Mouse (Mus musculus): ENCODE results near the gene Tm9sf1. TPM values are rescaled to one million over a fixed set of nuclear protein-coding genes. Genes with fewer than 3 reads are reported as not detected.

Tm9sf1 gene
- polyA plus RNA-seq, 1 experiment from 2014 or later, result 73.4 TPM

DNA sequence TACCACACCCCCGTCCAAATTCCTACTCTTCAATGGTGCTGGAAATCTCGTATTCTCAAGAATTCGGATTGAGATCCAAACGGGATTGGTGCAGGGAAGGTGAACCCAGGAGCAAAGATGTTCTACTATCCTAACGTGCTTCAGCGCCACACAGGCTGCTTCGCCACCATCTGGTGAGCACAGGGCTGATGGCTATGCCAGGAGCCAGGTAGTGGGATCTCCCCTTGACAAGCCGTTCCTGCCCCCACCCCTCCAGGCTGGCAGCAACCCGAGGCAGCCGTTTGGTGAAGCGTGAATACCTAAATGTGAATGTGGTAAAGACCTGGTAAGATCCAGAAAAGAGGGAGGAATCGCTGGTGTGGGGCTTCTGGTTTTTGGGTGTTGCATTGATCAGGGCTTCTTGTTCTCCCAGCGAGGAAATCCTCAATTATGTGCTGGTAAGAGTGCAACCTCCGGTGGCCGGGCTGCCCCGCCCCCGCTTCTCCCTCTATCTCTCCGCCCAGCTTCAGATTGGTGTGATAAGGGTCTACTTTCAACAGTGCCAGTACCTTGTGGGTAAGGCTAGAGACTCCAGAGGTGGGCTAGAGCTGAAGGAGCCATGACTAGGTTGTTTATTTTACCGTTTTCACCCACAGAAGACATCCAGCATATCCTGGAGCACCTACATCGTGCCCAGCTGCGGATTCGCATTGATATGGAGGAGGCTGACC is 25.0 kb downstream of the Tm9sf1 start:
- no peaks in the 10 kb centered on the region for H3K9me3 ChIP-seq
- peak overlapping the region; percentile 35 for H3K4me2 ChIP-seq
- H3K4me1 ChIP-seq, result 0 out of 2 replicates have a peak, but pooled peaks cover 2% of the 10 kb centered on the region
- WGBS, result 59% methylated on average over 22 of the region's 22 CpGs
- no peak overlapping the region for H3K27ac ChIP-seq
- no peak for ATAC-seq (ENCODE audit: low FRiP score)
- H3K27me3 ChIP-seq, result 0 out of 2 replicates have a peak, but pooled peaks cover 2% of the 10 kb centered on the region
- H3K36me3 ChIP-seq (replicated peaks), result no peaks in the 10 kb centered on the region
- peak overlapping the region; percentile 19 for H3K4me3 ChIP-seq (replicated peaks)
- H3K9ac ChIP-seq, result 0 out of 2 replicates have a peak overlapping the region, but pooled peaks have one; percentile 18

DNA sequence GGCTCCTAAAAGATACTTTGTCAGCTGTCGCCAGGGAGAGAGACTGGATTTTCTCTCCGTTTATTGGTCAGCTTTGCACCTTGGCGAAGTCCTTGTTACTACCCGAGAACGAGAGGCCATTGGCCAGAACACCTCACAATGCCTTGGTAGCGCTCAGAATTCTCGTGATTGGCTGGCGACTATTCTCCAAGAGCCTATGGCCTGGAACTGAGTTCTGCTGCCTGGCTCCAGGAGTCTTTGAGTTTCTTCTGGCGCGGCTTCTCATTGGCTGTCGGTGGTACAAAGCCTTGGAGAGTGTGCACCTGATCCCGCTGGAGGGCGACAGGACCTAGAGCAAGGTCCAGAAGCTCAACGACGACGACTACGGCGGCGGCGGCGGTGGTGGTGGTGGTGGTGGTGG is 25.8 kb downstream of the Tm9sf1 start, which contains the start of gene Rec8:
TSS of gene Rec8 (plus strand) at position 216 of the 400 bp plus-strand sequence.
- 0 out of 2 replicates have a peak, but pooled peaks cover 2% of the 10 kb centered on the region for H3K27me3 ChIP-seq
- H3K9me3 ChIP-seq, result no peaks in the 10 kb centered on the region
- H3K9ac ChIP-seq, result 0 out of 2 replicates have a peak within 1 kb of the TSS, but pooled peaks have one; percentile 18
- H3K36me3 ChIP-seq (replicated peaks), result no peaks in the 10 kb centered on the region
- peak within 1 kb of the TSS; percentile 35 for H3K4me2 ChIP-seq
- 0 out of 2 replicates have a peak, but pooled peaks cover 2% of the 10 kb centered on the region for H3K4me1 ChIP-seq
- H3K27ac ChIP-seq, result no peak within 1 kb of the TSS
- 29% methylated on average over 21 of the region's 21 CpGs for WGBS
- peak within 1 kb of the TSS; percentile 19 for H3K4me3 ChIP-seq (replicated peaks)
- peak; percentile 72 for ATAC-seq (ENCODE audit: low FRiP score)

DNA sequence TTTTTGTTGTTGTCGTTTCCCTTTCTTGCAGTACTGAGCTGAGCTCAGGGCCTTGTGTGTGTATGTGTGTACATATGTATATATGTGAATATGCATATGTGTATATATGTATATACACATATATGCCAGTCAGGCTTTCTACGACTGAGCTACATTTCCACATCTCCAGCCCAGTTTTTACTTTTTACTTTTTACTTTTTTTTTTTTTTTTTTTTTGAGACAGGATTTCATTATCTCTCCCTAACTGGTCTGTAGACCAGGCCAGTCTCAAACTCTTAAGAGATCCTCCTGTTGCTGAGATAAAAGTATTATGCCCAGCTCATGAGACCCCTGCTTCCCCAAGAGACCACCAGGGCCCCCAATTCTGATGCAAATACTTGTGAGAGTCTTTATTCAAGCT is 26.8 kb downstream of the Tm9sf1 start:
- ATAC-seq (ENCODE audit: low FRiP score), result no peak

DNA sequence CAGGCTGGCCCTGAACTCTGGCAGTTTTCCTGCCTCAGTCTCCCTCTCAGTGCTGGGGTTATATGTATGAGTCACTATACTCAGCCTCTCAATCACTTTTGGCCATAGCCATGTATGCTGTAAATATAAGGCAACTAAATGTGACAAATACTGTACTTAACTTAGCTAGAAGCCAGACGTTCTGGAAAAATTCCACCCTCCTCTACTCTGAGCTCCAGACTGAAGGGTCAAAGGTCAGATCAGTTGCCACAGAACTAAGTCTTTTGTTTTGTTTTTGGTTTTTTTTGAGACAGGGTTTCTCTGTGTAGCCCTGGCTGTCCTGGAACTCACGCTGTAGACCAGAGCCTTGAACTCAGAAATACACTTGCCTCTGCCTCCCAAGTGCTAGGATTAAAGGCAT is 27.7 kb downstream of the Tm9sf1 start:
- H3K36me3 ChIP-seq (replicated peaks), result no peaks in the 10 kb centered on the region
- 0 out of 2 replicates have a peak, but pooled peaks cover 2% of the 10 kb centered on the region for H3K4me1 ChIP-seq
- no peak overlapping the region for H3K27ac ChIP-seq
- ATAC-seq (ENCODE audit: low FRiP score), result no peak
- no peak overlapping the region for H3K4me2 ChIP-seq
- 0 out of 2 replicates have a peak, but pooled peaks cover 2% of the 10 kb centered on the region for H3K27me3 ChIP-seq
- H3K9me3 ChIP-seq, result no peaks in the 10 kb centered on the region
- whole genome bisulfite sequencing, result 50% methylated on average over 2 of the region's 2 CpGs
- H3K4me3 ChIP-seq (replicated peaks), result no peak overlapping the region
- H3K9ac ChIP-seq, result no peak overlapping the region

More for the DNA sequence above, 26.8 kb downstream of the Tm9sf1 start:
- Histone ChIP-seq H3K9me3 (no peaks in the 10 kb centered on the region), H3K27me3 (0 out of 2 replicates have a peak, but pooled peaks cover 2% of the 10 kb centered on the region), H3K4me3 (replicated peaks) (no peak overlapping the region), H3K4me1 (0 out of 2 replicates have a peak, but pooled peaks cover 2% of the 10 kb centered on the region), H3K9ac (no peak overlapping the region), H3K4me2 (no peak overlapping the region), H3K36me3 (replicated peaks) (no peaks in the 10 kb centered on the region), H3K27ac (no peak overlapping the region)
- WGBS, result 89% methylated on average over 2 of the region's 2 CpGs

DNA sequence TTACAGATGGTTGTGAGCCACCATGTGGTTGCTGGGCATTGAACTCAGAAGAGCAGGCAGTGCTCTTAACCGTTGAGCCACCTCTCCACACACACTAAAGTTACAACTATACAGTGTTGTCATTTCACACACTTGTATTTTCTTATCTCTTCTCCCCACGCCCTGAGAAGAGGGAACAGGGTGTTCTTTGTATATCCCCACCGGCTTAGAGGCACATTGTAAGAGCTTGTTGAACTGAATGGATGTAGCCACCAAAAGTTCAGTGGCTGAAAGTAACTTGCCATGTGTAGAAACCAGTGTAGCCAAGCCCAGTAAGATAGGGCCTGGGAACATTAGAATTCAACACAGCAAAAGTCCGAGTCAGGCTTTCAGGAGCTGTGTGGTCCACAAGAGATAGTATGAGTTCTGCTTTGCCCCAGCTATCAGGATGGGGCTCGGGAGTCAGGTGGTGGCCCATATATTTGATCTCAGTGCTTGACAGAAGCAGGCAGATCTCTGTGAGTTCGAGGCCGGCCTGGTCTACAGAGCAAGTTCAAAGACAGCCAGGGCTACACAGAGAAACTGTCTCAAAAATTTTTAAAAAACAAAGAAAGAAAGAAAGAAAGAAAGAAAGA is 28.9 kb downstream of the Tm9sf1 start:
- Histone ChIP-seq H3K4me3 (replicated peaks) (no peak overlapping the region), H3K4me2 (no peak overlapping the region), H3K9me3 (no peaks in the 10 kb centered on the region), H3K4me1 (0 out of 2 replicates have a peak, but pooled peaks cover 2% of the 10 kb centered on the region), H3K27ac (no peak overlapping the region), H3K9ac (no peak overlapping the region), H3K27me3 (0 out of 2 replicates have a peak, but pooled peaks cover 2% of the 10 kb centered on the region), H3K36me3 (replicated peaks) (peaks cover 3% of the 10 kb centered on the region; the same call in 1 of the 2 replicates)
- 86% methylated on average over 7 of the region's 7 CpGs for whole genome bisulfite sequencing
- ATAC-seq (ENCODE audit: low FRiP score), result no peak

DNA sequence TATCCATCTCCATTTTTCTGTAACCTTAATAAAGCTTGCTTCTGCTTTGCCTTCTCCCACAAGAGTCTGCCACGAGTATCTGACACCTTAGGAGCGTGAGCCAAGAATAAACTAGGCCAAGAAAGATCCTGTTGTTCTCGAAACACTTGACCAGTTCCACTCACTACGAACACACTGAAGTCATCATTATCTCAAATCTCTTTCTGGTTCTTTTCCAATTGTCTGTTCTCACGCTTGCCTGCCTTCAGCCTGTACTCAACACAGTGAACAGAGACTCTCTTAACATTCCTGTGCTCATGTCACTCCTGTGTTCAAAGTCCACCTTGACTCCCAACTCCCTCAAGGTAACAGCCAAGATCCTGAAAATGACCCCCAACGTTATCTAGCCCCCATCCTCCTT is 30.3 kb downstream of the Tm9sf1 start:
- H3K9ac ChIP-seq, result no peak overlapping the region
- 0 out of 2 replicates have a peak, but pooled peaks cover 2% of the 10 kb centered on the region for H3K27me3 ChIP-seq
- no peak overlapping the region for H3K4me3 ChIP-seq (replicated peaks)
- no peak overlapping the region for H3K4me2 ChIP-seq
- peaks cover 16% of the 10 kb centered on the region for H3K36me3 ChIP-seq (replicated peaks)
- H3K27ac ChIP-seq, result no peak overlapping the region
- H3K4me1 ChIP-seq, result no peaks in the 10 kb centered on the region
- ATAC-seq (ENCODE audit: low FRiP score), result no peak
- no peaks in the 10 kb centered on the region for H3K9me3 ChIP-seq
- 74% methylated on average over 6 of the region's 6 CpGs for WGBS

DNA sequence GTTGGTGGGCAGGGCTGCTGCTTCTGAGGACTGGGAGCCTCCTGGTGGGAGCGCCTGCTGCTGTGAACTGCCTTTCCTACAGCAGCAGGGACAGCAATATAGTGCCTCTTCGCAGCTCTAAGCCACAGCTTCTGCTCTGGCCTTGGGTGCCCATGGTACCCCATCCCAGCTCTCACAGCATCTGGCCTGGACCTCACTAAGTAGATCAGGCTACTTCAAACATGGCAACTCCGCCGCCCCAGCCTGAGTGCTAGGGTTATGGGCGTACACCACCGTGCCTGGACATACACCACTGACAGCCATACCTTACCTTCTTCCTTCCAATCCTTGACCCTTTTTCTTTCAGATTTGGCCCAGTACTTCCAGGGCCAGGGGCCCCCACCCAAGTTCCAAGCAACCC is 35.3 kb downstream of the Tm9sf1 start:
- WGBS, result 95% methylated on average over 6 of the region's 6 CpGs

DNA sequence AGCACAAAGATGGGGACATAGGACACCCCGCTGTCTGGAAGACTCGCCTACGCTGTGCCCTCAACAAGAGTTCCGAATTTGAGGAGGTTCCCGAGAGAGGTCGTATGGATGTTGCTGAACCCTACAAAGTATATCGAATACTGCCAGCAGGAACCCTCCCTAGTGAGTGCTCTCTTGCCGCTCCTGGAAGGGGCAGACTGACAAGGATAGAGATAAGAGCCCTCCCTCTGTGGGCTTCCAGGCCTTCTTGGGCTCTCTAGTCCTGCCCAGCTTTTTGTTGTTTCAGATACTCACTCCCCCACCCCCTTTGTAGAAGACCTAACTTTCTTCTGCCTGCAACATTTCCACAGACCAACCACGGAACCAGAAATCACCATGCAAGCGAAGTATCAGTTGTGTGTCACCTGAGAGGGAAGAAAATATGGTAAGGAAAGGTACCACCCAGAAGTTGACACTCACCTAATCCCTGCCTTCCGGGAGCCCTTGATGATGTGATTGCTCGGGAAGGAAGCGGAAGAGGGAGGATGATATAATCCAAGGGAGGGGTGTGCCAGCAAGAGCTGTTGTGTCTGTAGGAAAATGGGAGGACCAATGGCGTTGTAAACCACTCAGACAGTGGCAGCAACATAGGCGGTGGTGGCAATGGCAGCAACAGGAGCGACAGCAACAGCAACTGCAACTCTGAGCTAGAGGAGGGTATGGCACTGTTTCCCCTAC is 37.7 kb downstream of the Tm9sf1 start:
- no peak for ATAC-seq (ENCODE audit: low FRiP score)
- Histone ChIP-seq H3K4me3 (replicated peaks) (no peak overlapping the region), H3K4me1 (peaks cover 12% of the 10 kb centered on the region), H3K9me3 (no peaks in the 10 kb centered on the region), H3K4me2 (no peak overlapping the region), H3K36me3 (replicated peaks) (peaks cover 74% of the 10 kb centered on the region), H3K9ac (no peak overlapping the region), H3K27ac (no peak overlapping the region), H3K27me3 (no peaks in the 10 kb centered on the region)
- 95% methylated on average over 16 of the region's 16 CpGs for WGBS

More for the DNA sequence above, 35.3 kb downstream of the Tm9sf1 start:
- no peak overlapping the region for H3K4me3 ChIP-seq (replicated peaks)
- H3K4me2 ChIP-seq, result no peak overlapping the region
- ATAC-seq (ENCODE audit: low FRiP score), result no peak
- H3K36me3 ChIP-seq (replicated peaks), result peaks cover 50% of the 10 kb centered on the region
- H3K27ac ChIP-seq, result no peak overlapping the region
- H3K4me1 ChIP-seq, result peaks cover 11% of the 10 kb centered on the region
- no peak overlapping the region for H3K9ac ChIP-seq
- no peaks in the 10 kb centered on the region for H3K27me3 ChIP-seq
- no peaks in the 10 kb centered on the region for H3K9me3 ChIP-seq

DNA sequence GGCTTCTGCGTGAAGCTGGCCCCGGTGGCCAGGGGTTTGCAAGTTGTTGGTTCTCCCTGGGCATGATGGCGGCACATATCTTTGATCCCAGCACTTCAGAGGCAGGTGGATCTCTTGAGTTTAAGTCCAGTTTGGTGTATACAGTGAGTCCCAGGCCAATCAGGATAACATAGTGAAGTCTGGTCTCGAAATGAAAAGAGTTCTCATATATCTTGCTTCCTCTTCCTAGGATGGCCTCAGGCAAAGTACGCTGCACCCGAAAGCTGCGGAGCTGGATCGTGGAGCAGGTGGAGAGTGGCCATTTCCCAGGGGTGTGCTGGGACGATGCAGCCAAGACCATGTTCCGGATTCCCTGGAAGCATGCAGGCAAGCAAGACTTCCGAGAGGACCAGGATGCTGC is 38.8 kb downstream of the Tm9sf1 start:
- no peak for ATAC-seq (ENCODE audit: low FRiP score)
- 95% methylated on average over 11 of the region's 11 CpGs for WGBS
- H3K27me3 ChIP-seq, result no peaks in the 10 kb centered on the region
- H3K4me1 ChIP-seq, result peaks cover 12% of the 10 kb centered on the region
- H3K9me3 ChIP-seq, result no peaks in the 10 kb centered on the region
- H3K36me3 ChIP-seq (replicated peaks), result peaks cover 84% of the 10 kb centered on the region
- H3K4me3 ChIP-seq (replicated peaks), result no peak overlapping the region
- no peak overlapping the region for H3K9ac ChIP-seq
- H3K27ac ChIP-seq, result no peak overlapping the region
- no peak overlapping the region for H3K4me2 ChIP-seq

DNA sequence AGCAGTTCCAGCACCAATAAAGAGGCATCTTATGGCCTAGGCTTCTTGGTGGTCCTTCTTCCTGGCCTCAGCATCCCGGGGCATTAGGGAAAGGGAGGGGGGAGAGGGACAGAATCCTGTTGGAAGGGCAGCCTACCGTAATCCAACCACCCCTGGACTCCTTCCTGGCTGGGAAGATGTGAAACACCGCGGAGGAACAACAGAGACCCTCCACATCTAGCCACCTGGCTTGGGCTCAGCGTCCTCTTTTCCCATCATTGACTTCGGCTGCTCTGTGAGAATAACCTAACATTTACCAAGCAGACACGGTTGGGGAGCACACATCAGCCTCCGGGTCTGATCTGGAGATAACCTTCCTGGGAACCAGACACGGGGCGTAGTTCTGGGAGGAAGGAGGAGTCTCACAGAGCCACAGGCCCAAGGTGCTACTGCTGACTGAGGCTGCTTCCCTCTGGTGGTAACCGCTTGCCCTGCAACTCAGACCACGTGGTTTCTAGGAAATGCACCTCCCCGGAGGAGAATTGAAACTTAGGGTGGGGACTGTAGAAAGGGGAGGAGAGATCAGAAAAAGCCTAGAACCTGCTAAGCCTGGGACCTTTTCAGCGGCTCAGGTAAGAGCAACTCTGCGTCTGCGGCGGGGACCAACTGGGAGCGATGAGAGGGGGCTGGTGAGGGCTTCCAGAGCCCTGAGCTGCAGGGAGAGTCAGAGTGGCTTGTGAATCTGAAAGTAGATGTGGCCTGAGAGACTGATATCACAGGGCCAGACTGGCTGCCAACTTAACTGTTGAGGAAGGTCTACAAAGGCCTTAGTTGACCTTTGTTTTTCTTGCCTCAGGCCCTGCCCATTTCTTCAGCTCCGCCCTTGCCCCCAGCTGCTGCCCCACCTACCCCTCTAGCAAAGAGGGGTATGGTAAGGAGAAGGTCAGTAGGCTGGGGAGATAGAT is 39.7 kb downstream of the Tm9sf1 start:
- peak; percentile 84 for ATAC-seq (ENCODE audit: low FRiP score)
- WGBS, result 20% methylated on average over 19 of the region's 19 CpGs
- Histone ChIP-seq H3K27ac (peak overlapping the region; percentile 13; the same call in 1 of the 2 replicates), H3K4me1 (peaks cover 12% of the 10 kb centered on the region), H3K4me2 (peak overlapping the region; percentile 45), H3K9me3 (no peaks in the 10 kb centered on the region), H3K9ac (peak overlapping the region; percentile 33; the same call in 1 of the 2 replicates), H3K4me3 (replicated peaks) (peak overlapping the region; percentile 26), H3K36me3 (replicated peaks) (peaks cover 84% of the 10 kb centered on the region), H3K27me3 (no peaks in the 10 kb centered on the region)

DNA sequence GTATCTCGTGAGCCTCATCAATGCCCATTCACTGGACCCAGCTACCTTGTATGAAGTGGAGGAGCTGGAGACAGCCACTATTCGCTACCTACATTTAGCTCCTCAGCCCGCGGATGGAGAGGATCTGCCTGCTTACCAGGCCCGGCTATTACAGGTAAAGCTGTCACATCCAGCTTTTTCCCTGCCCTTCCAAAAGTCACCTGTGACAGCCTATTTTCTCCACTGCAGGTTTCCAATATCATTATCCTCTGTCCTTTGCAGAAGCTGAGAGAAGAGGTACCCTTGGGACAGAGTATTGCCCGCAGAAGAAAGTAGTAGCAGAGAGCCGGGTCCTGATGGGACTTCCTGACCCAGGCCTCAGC is 40.4 kb downstream of the Tm9sf1 start, which contains the start of gene Irf9:
TSS of gene Irf9 (plus strand) at position 301 of the 362 bp plus-strand sequence.
- 88% methylated on average over 7 of the region's 7 CpGs for WGBS
- H3K36me3 ChIP-seq (replicated peaks), result peaks cover 84% of the 10 kb centered on the region
- peak within 1 kb of the TSS; percentile 45 for H3K4me2 ChIP-seq

More for the DNA sequence above, 40.4 kb downstream of the Tm9sf1 start, which contains the start of gene Irf9:
- no peak for ATAC-seq (ENCODE audit: low FRiP score)
- H3K9me3 ChIP-seq, result no peaks in the 10 kb centered on the region
- peak within 1 kb of the TSS; percentile 13; the same call in 1 of the 2 replicates for H3K27ac ChIP-seq
- H3K27me3 ChIP-seq, result no peaks in the 10 kb centered on the region
- H3K4me3 ChIP-seq (replicated peaks), result peak within 1 kb of the TSS; percentile 26
- H3K4me1 ChIP-seq, result peaks cover 12% of the 10 kb centered on the region
- peak within 1 kb of the TSS; percentile 33; the same call in 1 of the 2 replicates for H3K9ac ChIP-seq

Data from forebrain, embryonic 12.5 days (tissue).